Mouse (Mus musculus): ENCODE data around the gene Vgll4.

The Vgll4 gene

DNA sequence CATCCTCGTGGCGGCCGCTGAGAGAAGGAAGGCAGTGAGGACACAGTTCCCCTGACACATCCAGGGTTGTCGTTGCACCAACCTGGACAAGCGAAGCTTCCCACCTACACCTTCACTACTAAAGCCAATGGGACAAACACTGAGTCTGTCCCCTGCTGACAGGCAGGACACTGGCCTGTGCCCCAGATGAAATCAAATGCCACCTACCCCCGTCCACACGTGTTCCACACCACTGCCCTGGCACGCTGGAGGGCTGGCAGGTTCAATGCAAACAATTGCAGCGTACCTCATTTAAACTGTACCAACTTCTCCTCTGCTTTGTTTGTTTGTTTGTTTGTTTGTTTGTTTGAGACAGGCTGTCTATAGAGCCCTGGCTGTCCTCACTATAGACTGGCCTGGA lies 50.8 kb downstream of the Vgll4 start:
- DNase-seq (ENCODE audit: low read depth, low spot score), result no peak

- peak; percentile 67 for DNase-seq (ENCODE audit: low read depth, low spot score)
These were observed 51.8 kb downstream of the Vgll4 start for GRCm38 (mm10) chr6:114917770-114918635.

DNA sequence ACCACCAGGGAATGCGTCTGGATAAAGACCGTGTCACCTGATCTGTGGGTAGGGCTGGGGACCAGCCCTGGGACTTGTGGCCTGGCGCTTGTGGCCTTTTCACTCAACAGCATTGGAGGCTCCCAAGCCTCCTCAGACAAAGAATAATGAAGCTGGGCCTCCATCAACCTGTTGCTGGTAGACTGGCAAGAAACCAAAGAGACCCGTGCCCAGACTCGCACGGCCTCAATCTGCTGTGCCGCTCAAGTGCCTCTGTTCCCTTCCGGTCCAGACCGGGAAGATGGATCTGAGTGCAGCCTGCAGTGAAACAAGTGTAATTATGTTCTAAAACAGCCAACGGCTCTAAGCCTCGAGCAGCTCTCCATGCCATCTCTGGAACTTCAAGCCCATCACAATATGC lies 52.7 kb downstream of the Vgll4 start:
- DNase-seq (ENCODE audit: low read depth, low spot score), result no peak

DNA sequence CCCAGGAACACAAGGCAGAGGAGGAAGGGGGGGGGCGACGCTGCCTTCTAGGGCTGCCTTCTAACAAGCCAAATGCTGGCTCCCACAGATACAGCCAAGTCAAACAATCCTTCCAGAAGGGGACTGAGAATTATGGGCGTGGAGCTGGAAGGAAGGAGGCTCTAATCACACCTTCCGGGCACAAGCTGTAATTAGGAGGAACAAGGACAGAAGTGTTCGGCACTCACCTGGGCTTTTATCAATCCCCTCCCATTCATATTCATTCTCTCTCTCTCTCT lies 53.1 kb downstream of the Vgll4 start:
- DNase-seq (ENCODE audit: low read depth, low spot score), result no peak

DNA sequence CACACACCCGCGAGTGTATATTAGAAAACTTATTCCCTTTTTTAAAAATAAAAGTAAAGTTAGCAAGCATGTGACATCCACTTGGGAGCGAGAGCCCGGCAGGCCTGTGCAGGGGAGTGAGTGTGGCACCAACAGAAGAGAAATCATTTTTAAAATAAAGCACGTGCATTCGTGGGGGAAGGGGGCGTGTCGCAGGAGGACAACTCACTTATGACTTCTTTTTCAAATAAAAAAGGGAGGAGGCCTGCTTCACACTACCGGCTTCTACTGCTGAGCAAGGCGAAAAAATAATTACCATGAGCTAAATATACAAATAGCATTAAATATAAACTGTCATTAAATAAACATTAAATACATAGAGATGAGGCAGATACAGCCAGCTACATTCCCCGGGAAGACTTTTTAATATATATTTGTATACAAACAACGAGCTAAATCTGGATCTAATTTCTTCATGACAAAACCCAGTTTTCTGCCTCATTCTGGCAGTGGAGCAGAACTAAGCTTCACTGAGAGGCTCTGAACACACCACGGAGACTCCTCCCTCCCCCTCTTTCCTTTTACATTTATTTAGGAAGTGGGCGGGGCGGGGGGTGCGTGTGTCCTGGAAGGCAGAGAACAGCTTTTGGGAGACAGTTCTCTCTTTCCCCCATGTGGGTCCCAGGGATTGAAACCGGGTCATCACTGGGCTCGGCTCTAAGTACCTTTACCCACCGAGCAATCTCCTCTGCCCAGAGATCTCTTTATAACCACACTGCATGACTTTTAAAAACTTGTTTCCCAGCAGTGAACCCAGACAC lies 53.7 kb downstream of the Vgll4 start:
- DNase-seq (ENCODE audit: low read depth, low spot score), result peak; percentile 66

DNA sequence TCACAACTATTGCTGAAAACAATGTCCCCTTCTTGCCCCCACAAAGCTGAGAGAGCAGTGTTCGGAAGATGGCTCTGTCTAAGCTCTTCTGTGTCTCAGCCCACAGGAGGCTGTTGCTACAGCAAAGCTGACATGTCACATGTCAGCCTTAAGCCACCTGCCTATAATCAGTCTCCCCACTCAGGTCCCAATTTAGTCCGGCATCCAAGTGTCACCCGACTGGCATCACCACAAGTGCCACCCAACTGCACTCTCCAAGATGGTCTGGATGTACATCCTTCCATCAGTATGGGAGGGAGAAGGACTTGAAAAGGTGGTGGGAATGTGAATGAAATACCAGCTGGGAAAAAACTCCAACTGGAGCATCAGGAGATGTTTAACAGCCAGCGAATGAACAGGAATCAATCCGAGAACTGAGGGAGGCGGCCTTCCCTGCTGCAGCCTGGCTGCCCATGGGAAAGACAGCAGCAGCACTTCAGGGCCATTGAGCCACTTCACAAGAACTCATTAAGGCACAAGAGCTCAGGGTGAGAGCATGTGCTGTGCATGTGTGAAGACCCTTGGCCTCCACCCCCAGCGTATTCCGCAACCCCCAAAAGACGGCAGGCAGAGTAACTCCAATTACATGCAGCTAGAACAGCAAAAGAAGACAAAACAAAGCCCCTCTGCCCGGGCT lies 55.6 kb downstream of the Vgll4 start:
- DNase-seq (ENCODE audit: low read depth, low spot score), result no peak

DNA sequence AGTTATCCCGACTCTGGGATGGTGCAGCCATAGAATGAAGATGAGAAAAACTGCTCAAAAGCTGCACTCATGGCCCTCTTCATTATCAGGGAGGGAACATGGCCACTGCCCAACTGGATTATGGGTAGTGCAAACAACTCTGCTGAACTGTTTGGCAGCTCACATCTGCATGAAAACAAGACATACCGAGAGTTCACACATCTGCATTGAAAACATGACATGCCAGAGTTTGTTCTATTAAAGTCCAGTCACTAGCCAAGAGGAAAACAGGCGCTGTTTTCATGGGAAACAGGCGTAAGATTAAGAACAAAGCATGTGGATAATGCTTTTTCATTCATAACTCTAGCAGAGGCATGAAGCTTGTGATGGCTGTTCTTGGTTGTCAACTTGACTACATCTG lies 56.7 kb downstream of the Vgll4 start:
- DNase-seq (ENCODE audit: low read depth, low spot score), result no peak

GRCm38 (mm10) chr6:114911540-114911939 lies 58.3 kb downstream of the Vgll4 start:
- DNase-seq (ENCODE audit: low read depth, low spot score), result no peak

DNA sequence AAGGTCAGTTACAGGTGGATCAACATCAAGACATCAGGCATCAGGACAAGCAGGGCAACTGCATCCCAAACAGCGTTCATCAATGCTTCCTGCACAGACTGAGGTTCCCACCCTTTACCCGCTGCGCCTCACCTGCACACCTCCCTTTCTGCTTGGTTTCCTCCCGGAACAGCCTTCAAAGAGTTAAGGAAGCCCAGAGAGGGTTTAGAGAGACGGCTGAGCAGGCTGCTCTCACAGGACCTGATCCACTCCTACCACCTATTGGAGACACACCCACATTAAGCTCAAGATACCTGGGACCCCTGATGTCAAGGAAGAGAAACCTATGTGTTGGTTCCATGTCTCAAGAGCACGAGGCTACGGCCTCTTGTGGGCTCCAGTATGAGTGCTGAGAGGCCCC lies 60.0 kb downstream of the Vgll4 start:
- peak; percentile 35 for DNase-seq (ENCODE audit: low read depth, low spot score)

DNA sequence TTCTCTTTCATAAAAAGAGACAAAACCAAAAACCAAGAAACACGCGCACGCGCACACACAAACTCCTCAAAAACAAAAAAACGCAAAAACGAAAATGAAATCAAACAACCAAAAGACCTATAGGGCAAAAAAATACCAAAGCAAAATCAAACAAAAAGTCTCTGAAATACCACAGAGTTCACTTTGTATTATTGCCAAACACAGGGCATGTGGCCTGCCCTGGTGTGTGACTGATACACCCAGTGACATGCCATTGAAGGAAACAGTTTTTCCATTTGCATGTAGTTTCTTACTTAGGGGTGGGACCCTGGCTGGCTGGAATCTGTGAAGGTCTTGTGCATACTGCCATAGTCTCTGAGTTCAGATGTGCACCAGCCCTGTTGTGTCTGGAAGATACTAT lies 62.3 kb downstream of the Vgll4 start:
- DNase-seq (ENCODE audit: low read depth, low spot score), result peak; percentile 87

DNA sequence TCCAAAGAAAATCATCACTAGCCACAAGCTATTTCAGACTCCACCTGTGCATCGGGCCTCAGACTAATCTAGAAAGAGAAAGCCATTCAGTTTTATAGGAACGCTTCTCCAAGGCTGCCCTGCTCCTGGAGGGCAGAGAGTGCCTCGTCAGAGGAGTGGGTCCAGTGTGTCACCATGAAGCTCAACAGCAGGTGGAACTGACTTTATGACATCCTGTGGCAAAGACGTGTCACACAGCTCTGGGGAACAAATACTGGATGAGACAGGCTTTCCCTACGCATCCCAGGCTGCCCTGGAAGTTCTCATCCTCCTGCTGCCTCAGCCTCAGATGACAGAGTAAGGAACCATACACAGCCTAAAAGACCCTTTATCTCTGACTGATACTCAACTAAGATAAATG lies 63.6 kb downstream of the Vgll4 start:
- no peak for DNase-seq (ENCODE audit: low read depth, low spot score)

DNA sequence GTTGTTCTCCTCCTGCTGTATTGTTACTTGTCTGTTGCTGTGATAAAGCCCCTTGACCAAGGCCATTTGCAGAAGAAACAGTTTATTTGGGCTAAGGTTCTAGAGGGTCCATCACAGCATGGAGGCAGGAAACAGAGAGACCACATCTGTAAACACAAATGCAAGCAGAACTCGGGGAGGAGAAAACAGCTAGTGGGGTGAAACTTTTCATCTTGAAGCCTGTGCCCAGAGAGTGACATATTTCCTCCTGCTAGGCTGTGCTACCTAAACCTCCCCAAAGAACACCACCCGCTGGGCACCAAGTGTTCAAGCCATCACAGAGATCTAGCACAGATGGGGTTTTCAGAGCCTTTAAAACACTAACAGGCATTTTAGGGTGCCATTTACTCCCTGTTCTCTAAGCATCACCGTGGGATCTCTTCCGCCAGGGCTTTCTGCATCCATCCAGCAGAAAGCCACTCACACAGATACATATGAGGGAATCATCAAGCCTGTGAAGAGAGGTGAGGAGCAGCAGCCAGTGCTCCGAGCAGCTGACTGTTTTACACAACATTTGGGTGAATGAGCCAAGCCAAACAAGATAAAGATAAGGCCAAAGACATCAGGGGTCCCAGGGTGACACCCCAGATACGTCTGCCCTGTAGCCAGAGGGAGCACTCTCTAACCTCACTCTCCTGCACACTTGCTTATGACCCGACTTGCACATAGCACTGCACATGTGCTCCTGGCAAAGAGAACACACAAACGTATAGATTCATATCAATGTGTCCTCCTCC lies 64.4 kb downstream of the Vgll4 start:
- no peak for DNase-seq (ENCODE audit: low read depth, low spot score)

- DNase-seq (ENCODE audit: low read depth, low spot score), result peak; percentile 64
These were observed 65.0 kb downstream of the Vgll4 start for GRCm38 (mm10) chr6:114904818-114905217.

DNA sequence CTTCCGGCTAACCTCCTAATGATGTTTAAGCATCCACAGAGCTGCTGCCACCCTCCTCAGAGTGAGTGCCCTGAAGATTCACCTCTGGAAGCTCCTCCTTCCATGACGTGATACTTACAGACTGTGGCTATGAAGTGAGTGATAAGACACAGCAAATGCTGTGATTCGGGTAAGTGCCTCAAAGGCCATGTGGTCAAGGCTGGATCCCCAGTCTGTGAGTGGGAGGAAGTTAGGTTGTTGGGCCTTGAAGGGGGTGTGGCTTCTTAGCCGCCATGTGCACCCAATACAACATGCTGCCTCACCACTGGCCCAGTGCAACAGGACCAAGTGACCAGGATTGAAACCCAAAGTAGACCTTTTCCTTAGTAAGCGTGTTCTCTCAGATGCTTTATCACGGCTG lies 65.6 kb downstream of the Vgll4 start:
- DNase-seq (ENCODE audit: low read depth, low spot score), result peak; percentile 65

DNA sequence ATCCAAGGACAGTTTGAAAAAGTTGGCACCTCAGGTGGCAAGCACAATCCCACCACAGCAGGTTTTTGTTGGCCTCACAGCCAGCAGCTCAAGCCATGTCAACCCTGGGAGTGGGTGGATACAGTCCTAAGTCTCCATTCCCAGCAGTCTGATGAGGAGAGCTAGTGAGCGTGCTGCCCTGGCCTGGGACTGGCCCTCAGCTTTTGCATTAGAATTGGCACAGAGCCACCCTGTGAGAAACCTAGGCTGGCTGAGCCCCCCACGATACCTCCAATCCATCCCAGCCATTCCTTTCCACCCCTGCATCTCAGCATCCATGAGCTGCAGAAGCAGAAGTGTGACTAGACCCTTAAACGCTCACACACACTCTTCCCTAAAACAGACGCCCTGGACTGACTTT lies 67.9 kb downstream of the Vgll4 start:
- DNase-seq (ENCODE audit: low read depth, low spot score), result no peak

DNA sequence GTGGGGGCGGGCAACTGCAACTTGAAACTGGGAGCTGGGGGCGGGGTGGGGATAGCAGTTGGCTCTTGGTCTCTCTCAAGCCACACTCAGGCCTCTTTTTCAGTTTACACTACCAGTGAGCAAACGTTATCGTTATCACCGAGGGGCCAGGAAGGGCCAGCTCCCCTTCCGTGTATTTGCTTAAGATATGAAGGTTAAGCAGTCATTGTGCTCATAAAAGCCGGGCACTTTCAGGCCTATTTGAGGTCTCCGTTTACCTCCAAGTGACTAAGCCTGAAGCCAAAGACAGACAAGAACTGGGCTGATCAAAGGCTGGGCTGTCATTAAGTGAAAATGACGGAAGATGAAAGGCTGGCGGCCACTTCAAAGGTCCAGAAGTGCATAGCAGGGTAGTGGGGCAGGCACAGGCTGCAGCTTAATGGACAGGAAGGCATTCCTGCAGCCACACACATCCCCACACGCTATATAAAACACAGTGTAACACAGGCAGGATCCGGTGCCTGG lies 68.4 kb downstream of the Vgll4 start:
- peak; percentile 47 for DNase-seq (ENCODE audit: low read depth, low spot score)

DNA sequence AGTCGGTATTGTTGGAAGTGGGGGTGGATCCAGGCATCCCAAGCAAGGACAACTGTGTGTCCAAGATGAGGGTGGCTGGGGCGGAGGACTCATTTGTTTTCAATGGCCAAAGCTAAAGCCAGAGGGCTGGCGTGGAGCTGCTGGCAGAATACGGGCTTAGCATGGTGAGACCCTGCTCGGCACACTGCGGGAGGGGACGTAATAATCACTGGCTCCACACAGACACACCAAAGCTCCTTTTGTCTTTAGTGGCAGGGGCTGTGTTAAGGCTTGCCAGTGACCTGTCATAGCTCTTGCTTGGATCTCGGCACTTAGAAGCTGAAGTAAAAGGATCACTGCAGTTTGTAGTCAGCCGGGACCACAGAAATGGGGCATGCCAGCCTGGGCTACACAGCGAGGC lies 69.6 kb downstream of the Vgll4 start:
- no peak for DNase-seq (ENCODE audit: low read depth, low spot score)

DNA sequence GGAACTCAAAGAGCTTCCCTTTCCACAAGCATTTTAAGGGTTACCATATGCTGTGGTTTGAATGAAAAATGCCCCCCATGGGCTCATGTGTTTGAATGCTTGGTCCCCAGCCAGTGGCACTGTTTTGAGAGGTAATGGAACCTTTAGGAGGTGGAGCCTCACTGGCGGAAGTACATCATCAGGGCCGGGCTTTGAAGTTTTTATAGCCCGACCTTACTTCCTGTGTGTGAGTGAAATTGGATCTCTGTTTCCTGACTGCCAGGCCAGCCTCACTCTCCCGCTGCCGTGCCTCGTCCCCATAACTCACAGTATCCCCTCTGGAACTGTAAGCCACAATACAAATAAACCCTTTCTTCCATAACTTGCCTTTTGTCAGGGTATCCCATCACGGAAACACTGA lies 70.1 kb downstream of the Vgll4 start:
- peak; percentile 71 for DNase-seq (ENCODE audit: low read depth, low spot score)

- DNase-seq (ENCODE audit: low read depth, low spot score), result peak; percentile 48
These were observed 70.8 kb downstream of the Vgll4 start for GRCm38 (mm10) chr6:114898949-114899348.

GRCm38 (mm10) chr6:114896281-114896680 lies 73.5 kb downstream of the Vgll4 start:
- DNase-seq (ENCODE audit: low read depth, low spot score), result no peak

DNA sequence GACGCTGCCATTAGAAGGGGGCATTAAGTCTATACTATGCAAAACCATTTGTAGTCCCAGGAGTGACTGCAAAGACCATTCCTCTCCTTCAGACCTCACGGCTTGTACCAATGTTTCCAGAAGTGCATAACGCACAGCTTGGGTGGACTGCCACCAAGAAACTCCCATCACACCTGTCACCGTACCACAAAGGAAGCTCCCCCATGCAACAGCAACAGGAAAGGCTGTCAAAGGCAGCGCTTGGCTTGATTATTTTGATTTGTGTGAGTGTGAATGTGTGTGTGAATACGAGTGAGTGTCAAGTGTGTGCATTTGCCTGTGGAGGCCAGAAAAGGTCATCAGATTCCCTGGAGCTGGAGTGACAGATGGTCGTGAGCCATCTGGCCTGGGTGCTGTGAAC lies 74.6 kb downstream of the Vgll4 start:
- peak; percentile 40 for DNase-seq (ENCODE audit: low read depth, low spot score)

Measured in CD4-positive helper T cell, adult 2 months (primary cell).